8 mouse cellular contexts compared by ENCODE assay signal in the genomic region with DNA sequence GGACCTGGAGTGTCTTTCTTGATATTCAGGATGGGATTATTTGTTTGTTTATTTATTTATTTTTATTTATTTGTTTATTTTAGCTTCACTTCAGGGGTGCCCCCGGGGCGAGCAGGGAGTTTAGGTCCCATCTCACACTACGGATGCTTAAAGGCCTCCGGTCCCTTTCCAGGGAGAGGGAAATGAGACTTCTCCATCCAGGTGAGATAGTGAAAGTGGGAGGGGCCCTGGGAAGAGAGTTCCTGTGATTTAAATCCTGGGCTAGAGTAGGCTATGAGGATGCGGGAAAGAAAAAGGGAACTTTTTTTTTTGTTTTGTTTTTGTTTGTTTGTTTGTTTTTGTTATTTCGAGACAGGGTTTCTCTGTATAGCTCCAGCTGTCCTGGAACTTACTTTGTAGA. TPM values are rescaled to one million over a fixed set of nuclear protein-coding genes. Genes with fewer than 3 reads are reported as not detected.
A peak's percentile ranks its signal among the peaks of the same experiment; 100 is the strongest.
DNase-seq lines count a peak whose midpoint lies in the region; ATAC-seq and TF ChIP-seq lines count a peak whose summit lies in the region.

No protein-coding gene starts in this region.

- no peaks in the 10 kb centered on the region for H3K9me3 ChIP-seq in forebrain, embryonic 15.5 days
- no peaks in the 10 kb centered on the region for H3K9me3 ChIP-seq in liver, embryonic 13.5 days (replicated peaks)

- TF ChIP-seq POLR2A in cerebellum, adult 2 months (IDR thresholded peaks at IDR 0.05; ENCODE audit: borderline replicate concordance, insufficient read depth, low read length) = no peak

- H3ac ChIP-seq in C2C12 (ENCODE audit: control insufficient read depth, insufficient read length, low read depth) = peak overlapping the region; percentile 50

- TF ChIP-seq CTCF in cerebellum, adult 2 months (IDR thresholded peaks at IDR 0.05; ENCODE audit: borderline replicate concordance, insufficient read depth, low read depth, low read length) = no peak
- no peak for TF ChIP-seq CTCF in C2C12 (IDR thresholded peaks at IDR 0.05; ENCODE audit: control insufficient read depth, insufficient read depth, insufficient read length)

- peaks cover 35% of the 10 kb centered on the region for H3K79me2 ChIP-seq in C2C12 (ENCODE audit: control insufficient read depth, insufficient read depth)

- ATAC-seq in forebrain, embryonic 15.5 days (replicated peaks) = peak; percentile 30; the same call in 1 of the 2 replicates
- ATAC-seq in liver, embryonic 13.5 days (ENCODE audit: low read depth) = no peak; the same call in 1 of the 2 replicates

- H3K4me3 ChIP-seq in cerebellum, adult 2 months (replicated peaks; ENCODE audit: insufficient read depth, low read depth, low read length) = peak overlapping the region; percentile 79
- H3K4me3 ChIP-seq in C2C12 (ENCODE audit: insufficient read depth, poor library complexity, severe bottlenecking) = peak overlapping the region; percentile 55
- peak overlapping the region; percentile 44 for H3K4me3 ChIP-seq in forebrain, embryonic 15.5 days
- peak overlapping the region; percentile 64 for H3K4me3 ChIP-seq in liver, embryonic 13.5 days (replicated peaks)

- peaks cover 16% of the 10 kb centered on the region for H3K36me3 ChIP-seq in C2C12 (ENCODE audit: control insufficient read depth, insufficient read depth)
- peaks cover 9% of the 10 kb centered on the region; the same call in 1 of the 2 replicates for H3K36me3 ChIP-seq in forebrain, embryonic 15.5 days
- peaks cover 21% of the 10 kb centered on the region for H3K36me3 ChIP-seq in liver, embryonic 13.5 days

- DNase-seq in cerebellum, adult 2 months = no peak
- no peak for DNase-seq in cerebellum, adult 9-11 months
- no peak for DNase-seq in liver, embryonic 13.5 days
- DNase-seq in frontal cortex, postnatal 36 days (ENCODE audit: low spot score in 2 of 2) = no peak
- no peak for DNase-seq in yolk sac, embryonic 10.5 days (ENCODE audit: low spot score)
- DNase-seq in testis, postnatal 10 days (ENCODE audit: low spot score) = no peak

- 18% methylated on average over 6 of the region's 6 CpGs for WGBS in cerebellum, adult 2 months
- WGBS in forebrain, embryonic 15.5 days = 34% methylated on average over 6 of the region's 6 CpGs
- 10% methylated on average over 6 of the region's 6 CpGs for WGBS in liver, embryonic 13.5 days (ENCODE audit: insufficient replicate concordance)

- peaks cover 14% of the 10 kb centered on the region for H3K79me3 ChIP-seq in C2C12 (ENCODE audit: low read depth)

- H3K9ac ChIP-seq in forebrain, embryonic 15.5 days (replicated peaks) = peak overlapping the region; percentile 47
- peak overlapping the region; percentile 73 for H3K9ac ChIP-seq in liver, embryonic 13.5 days

- H3K27ac ChIP-seq in cerebellum, adult 2 months (ENCODE audit: insufficient read depth, low read length) = peak overlapping the region; percentile 27; the same call in 1 of the 2 replicates
- no peak overlapping the region for H3K27ac ChIP-seq in forebrain, embryonic 15.5 days (replicated peaks)
- peak overlapping the region; percentile 90 for H3K27ac ChIP-seq in liver, embryonic 13.5 days

- H3K27me3 ChIP-seq in cerebellum, adult 2 months (ENCODE audit: control insufficient read depth, insufficient read depth, low read length) = no peaks in the 10 kb centered on the region
- H3K27me3 ChIP-seq in C2C12 (ENCODE audit: control insufficient read depth, insufficient read depth, insufficient read length) = no peaks in the 10 kb centered on the region
- no peaks in the 10 kb centered on the region for H3K27me3 ChIP-seq in forebrain, embryonic 15.5 days
- H3K27me3 ChIP-seq in liver, embryonic 13.5 days = no peaks in the 10 kb centered on the region

- peak overlapping the region; percentile 50 for H3K4me2 ChIP-seq in forebrain, embryonic 15.5 days (replicated peaks)
- H3K4me2 ChIP-seq in liver, embryonic 13.5 days = peak overlapping the region; percentile 83

- peaks cover 6% of the 10 kb centered on the region for H3K4me1 ChIP-seq in cerebellum, adult 2 months (ENCODE audit: control insufficient read depth, insufficient read depth, low read length)
- H3K4me1 ChIP-seq in forebrain, embryonic 15.5 days = peaks cover 15% of the 10 kb centered on the region
- peaks cover 66% of the 10 kb centered on the region for H3K4me1 ChIP-seq in liver, embryonic 13.5 days (replicated peaks)

TF ChIP-seq in C2C12, 6 proteins besides CTCF, POLR2A, EP300 and RAD21:
- TF ChIP-seq CEBPB (IDR thresholded peaks at IDR 0.05; ENCODE audit: low read depth) = no peak
TF ChIP-seq in C2C12: peak in this region for 0.

RNA-seq across cellular contexts. Expression of gene Prr13, which starts 0.6 kb away (rescaled TPM):
- 160 and 164 TPM in 2 replicates for polyA plus RNA-seq in cerebellum, adult 2 months (2012; rRNA removed)
- polyA plus RNA-seq in C2C12 (2012; fragmentation: generic; extraction: Trizol) = 113 TPM
- polyA plus RNA-seq in forebrain, embryonic 15.5 days (2015; fragmentation: Nextera tagmentation; extraction: Ambion mirVana) = 85.8 and 89.1 TPM in 2 replicates
- 108 and 112 TPM in 2 replicates for polyA plus RNA-seq in liver, embryonic 13.5 days (2015; fragmentation: Nextera tagmentation; extraction: Ambion mirVana)

RNA-seq across cellular contexts. Expression of gene Pcbp2, which starts 11.0 kb away (rescaled TPM):
- 539 and 562 TPM in 2 replicates for polyA plus RNA-seq in cerebellum, adult 2 months (2012; rRNA removed)
- polyA plus RNA-seq in C2C12 (2012; fragmentation: generic; extraction: Trizol) = 1,132 TPM
- 155 and 161 TPM in 2 replicates for polyA plus RNA-seq in forebrain, embryonic 15.5 days (2015; fragmentation: Nextera tagmentation; extraction: Ambion mirVana)
- 91.4 and 92.1 TPM in 2 replicates for polyA plus RNA-seq in liver, embryonic 13.5 days (2015; fragmentation: Nextera tagmentation; extraction: Ambion mirVana)

RNA-seq across cellular contexts. Expression of gene Amhr2, which starts 14.2 kb away (rescaled TPM):
- 3.2 TPM in 2 replicates for polyA plus RNA-seq in cerebellum, adult 2 months (2012; rRNA removed)
- 0.07 TPM for polyA plus RNA-seq in C2C12 (2012; fragmentation: generic; extraction: Trizol)
- 0.15 and 0.83 TPM in 2 replicates for polyA plus RNA-seq in forebrain, embryonic 15.5 days (2015; fragmentation: Nextera tagmentation; extraction: Ambion mirVana)
- polyA plus RNA-seq in liver, embryonic 13.5 days (2015; fragmentation: Nextera tagmentation; extraction: Ambion mirVana) = 0.14 and 0.42 TPM in 2 replicates

RNA-seq across cellular contexts. Expression of gene Gm10337, which starts 44.1 kb away (rescaled TPM):
- not detected in 2 replicates for polyA plus RNA-seq in cerebellum, adult 2 months (2012; rRNA removed)
- polyA plus RNA-seq in C2C12 (2012; fragmentation: generic; extraction: Trizol) = not detected
- 6.0 and 6.1 TPM in 2 replicates for polyA plus RNA-seq in forebrain, embryonic 15.5 days (2015; fragmentation: Nextera tagmentation; extraction: Ambion mirVana)
- polyA plus RNA-seq in liver, embryonic 13.5 days (2015; fragmentation: Nextera tagmentation; extraction: Ambion mirVana) = not detected in 2 replicates

RNA-seq across cellular contexts. Expression of gene Sp1, which starts 53.4 kb away (rescaled TPM):
- 12.6 and 14.1 TPM in 2 replicates for polyA plus RNA-seq in cerebellum, adult 2 months (2012; rRNA removed)
- polyA plus RNA-seq in C2C12 (2012; fragmentation: generic; extraction: Trizol) = 13.4 TPM
- polyA plus RNA-seq in forebrain, embryonic 15.5 days (2015; fragmentation: Nextera tagmentation; extraction: Ambion mirVana) = 5.4 and 5.6 TPM in 2 replicates
- polyA plus RNA-seq in liver, embryonic 13.5 days (2015; fragmentation: Nextera tagmentation; extraction: Ambion mirVana) = 4.0 and 4.3 TPM in 2 replicates
